Mouse (Mus musculus): ENCODE data around the gene Ppid. TPM values are rescaled to one million over a fixed set of nuclear protein-coding genes. Genes with fewer than 3 reads are reported as not detected.

The Ppid gene
- polyA plus RNA-seq, 1 experiment from 2014 or later, result 158 TPM

GRCm38 (mm10) chr3:79627484-79628181 is 36.5 kb downstream of the Ppid start:
- Histone ChIP-seq H3K4me2 (peak overlapping the region; percentile 66), H3K27me3 (replicated peaks) (no peaks in the 10 kb centered on the region), H3K27ac (replicated peaks) (peak overlapping the region; percentile 80; the same call in 1 of the 2 replicates), H3K4me1 (peaks cover 16% of the 10 kb centered on the region), H3K9me3 (replicated peaks) (no peaks in the 10 kb centered on the region), H3K36me3 (peaks cover 14% of the 10 kb centered on the region), H3K9ac (replicated peaks) (peak overlapping the region; percentile 66), H3K4me3 (replicated peaks) (peak overlapping the region; percentile 84)
- ATAC-seq (ENCODE audit: low FRiP score), result no peak
- WGBS, result 30% methylated on average over 10 of the region's 10 CpGs

- peak overlapping the region; percentile 66 for H3K9ac ChIP-seq (replicated peaks)
- peak overlapping the region; percentile 66 for H3K4me2 ChIP-seq
- H3K9me3 ChIP-seq (replicated peaks), result no peaks in the 10 kb centered on the region
- peaks cover 16% of the 10 kb centered on the region for H3K4me1 ChIP-seq
- ATAC-seq (ENCODE audit: low FRiP score), result no peak
- peak overlapping the region; percentile 84 for H3K4me3 ChIP-seq (replicated peaks)
- H3K27me3 ChIP-seq (replicated peaks), result no peaks in the 10 kb centered on the region
- peaks cover 15% of the 10 kb centered on the region for H3K36me3 ChIP-seq
- WGBS, result under 1% methylated on average over 9 of the region's 9 CpGs
- H3K27ac ChIP-seq (replicated peaks), result peak overlapping the region; percentile 80
Observed at GRCm38 (mm10) chr3:79628182-79628560, 37.0 kb downstream of the Ppid start.

GRCm38 (mm10) chr3:79628561-79629415 is 37.6 kb downstream of the Ppid start, which contains the start of gene 4930579G24Rik:
TSS of gene 4930579G24Rik (plus strand) at chr3:79629079.
- peak within 1 kb of the TSS; percentile 85 for H3K27ac ChIP-seq (replicated peaks)
- no peaks in the 10 kb centered on the region for H3K9me3 ChIP-seq (replicated peaks)
- no peaks in the 10 kb centered on the region for H3K27me3 ChIP-seq (replicated peaks)
- ATAC-seq (ENCODE audit: low FRiP score), result peak; percentile 99
- peaks cover 20% of the 10 kb centered on the region for H3K36me3 ChIP-seq
- peak within 1 kb of the TSS; percentile 77 for H3K4me2 ChIP-seq
- H3K9ac ChIP-seq (replicated peaks), result peak within 1 kb of the TSS; percentile 76
- under 1% methylated on average over 60 of the region's 60 CpGs for WGBS
- peak within 1 kb of the TSS; percentile 84 for H3K4me3 ChIP-seq (replicated peaks)
- H3K4me1 ChIP-seq, result peaks cover 16% of the 10 kb centered on the region

- Histone ChIP-seq H3K4me1 (peaks cover 16% of the 10 kb centered on the region), H3K9ac (replicated peaks) (peak within 1 kb of the TSS; percentile 76), H3K4me2 (peak within 1 kb of the TSS; percentile 77), H3K27ac (replicated peaks) (peak within 1 kb of the TSS; percentile 85), H3K9me3 (replicated peaks) (no peaks in the 10 kb centered on the region), H3K27me3 (replicated peaks) (no peaks in the 10 kb centered on the region), H3K36me3 (peaks cover 21% of the 10 kb centered on the region), H3K4me3 (replicated peaks) (peak within 1 kb of the TSS; percentile 84)
- whole genome bisulfite sequencing, result under 1% methylated on average over 11 of the region's 11 CpGs
- ATAC-seq (ENCODE audit: low FRiP score), result peak; percentile 46
Observed at GRCm38 (mm10) chr3:79629416-79629730, 38.2 kb downstream of the Ppid start, which contains the start of gene Etfdh. TSS of gene Etfdh (minus strand) at chr3:79629500.

- no peak for ATAC-seq (ENCODE audit: low FRiP score)
- Histone ChIP-seq H3K36me3 (no peaks in the 10 kb centered on the region), H3K4me3 (replicated peaks) (no peak overlapping the region), H3K4me2 (no peak overlapping the region), H3K9me3 (replicated peaks) (no peaks in the 10 kb centered on the region), H3K9ac (replicated peaks) (no peak overlapping the region), H3K27me3 (replicated peaks) (no peaks in the 10 kb centered on the region), H3K4me1 (no peaks in the 10 kb centered on the region), H3K27ac (replicated peaks) (no peak overlapping the region)
- 87% methylated on average over 6 of the region's 6 CpGs for WGBS
Observed at GRCm38 (mm10) chr3:79652129-79652528, 61.0 kb downstream of the Ppid start.

Other genes starting within 250 kb of the Ppid start
- gene Fnip2, start 23.5 kb upstream of the Ppid start, polyA plus RNA-seq (2015; fragmentation: Nextera tagmentation; extraction: Ambion mirVana), result 5.6 and 7.3 TPM in 2 replicates
- 5.6 and 11.8 TPM in 2 replicates for gene 4930579G24Rik, start 37.7 kb downstream of the Ppid start, polyA plus RNA-seq (2015; fragmentation: Nextera tagmentation; extraction: Ambion mirVana)
- gene Etfdh, start 38.2 kb downstream of the Ppid start, polyA plus RNA-seq (2015; fragmentation: Nextera tagmentation; extraction: Ambion mirVana), result 42.1 and 50.0 TPM in 2 replicates
- 0.17 and 0.52 TPM in 2 replicates for gene Rxfp1, start 146.5 kb downstream of the Ppid start, polyA plus RNA-seq (2015; fragmentation: Nextera tagmentation; extraction: Ambion mirVana)